Mouse (Mus musculus) cerebellum, adult 18-20 months (tissue): ENCODE data around the gene Pdzrn3.

ENCODE experiments used
- DNase-seq, 2 experiments: peaks; one replicate each; pipeline ENCODE4 v3.0.0; 2021

The Pdzrn3 gene

GRCm38 (mm10) chr6:101251160-101251559 is 126.5 kb downstream of the Pdzrn3 start:
- no peak for DNase-seq

- DNase-seq = no peak
These were observed 131.6 kb downstream of the Pdzrn3 start for GRCm38 (mm10) chr6:101246137-101246536.

GRCm38 (mm10) chr6:101244355-101244754 is 133.3 kb downstream of the Pdzrn3 start:
- DNase-seq = no peak

GRCm38 (mm10) chr6:101243189-101243815 is 134.4 kb downstream of the Pdzrn3 start:
- no peak for DNase-seq

- DNase-seq = no peak
These were observed 141.0 kb downstream of the Pdzrn3 start for GRCm38 (mm10) chr6:101236641-101237246.

- no peak for DNase-seq
These were observed 141.5 kb downstream of the Pdzrn3 start for GRCm38 (mm10) chr6:101236230-101236629.

GRCm38 (mm10) chr6:101234349-101234748 is 143.3 kb downstream of the Pdzrn3 start:
- DNase-seq = no peak

- peak; percentile 3 to 11 for DNase-seq
These were observed 144.0 kb downstream of the Pdzrn3 start for GRCm38 (mm10) chr6:101233680-101234079.

- DNase-seq = no peak
These were observed 150.3 kb downstream of the Pdzrn3 start for GRCm38 (mm10) chr6:101227294-101227855.

- no peak for DNase-seq
These were observed 157.4 kb downstream of the Pdzrn3 start for GRCm38 (mm10) chr6:101220307-101220706.

GRCm38 (mm10) chr6:101219004-101219403 is 158.7 kb downstream of the Pdzrn3 start:
- no peak for DNase-seq

- DNase-seq = no peak
These were observed 159.5 kb downstream of the Pdzrn3 start for GRCm38 (mm10) chr6:101218197-101218596.

GRCm38 (mm10) chr6:101217756-101218155 is 159.9 kb downstream of the Pdzrn3 start:
- no peak for DNase-seq

- no peak for DNase-seq
These were observed 162.3 kb downstream of the Pdzrn3 start for GRCm38 (mm10) chr6:101215436-101215791.

- DNase-seq = no peak
These were observed 162.8 kb downstream of the Pdzrn3 start for GRCm38 (mm10) chr6:101214734-101215435.

GRCm38 (mm10) chr6:101213066-101213465 is 164.6 kb downstream of the Pdzrn3 start:
- no peak for DNase-seq

GRCm38 (mm10) chr6:101212086-101212485 is 165.6 kb downstream of the Pdzrn3 start:
- DNase-seq = no peak

GRCm38 (mm10) chr6:101211361-101211841 is 166.3 kb downstream of the Pdzrn3 start:
- DNase-seq = peak in 1 of 2 experiments; percentile 5

GRCm38 (mm10) chr6:101198943-101199298 is 178.8 kb downstream of the Pdzrn3 start:
- no peak for DNase-seq

GRCm38 (mm10) chr6:101198284-101198942 is 179.3 kb downstream of the Pdzrn3 start:
- DNase-seq = peak in 1 of 2 experiments; percentile 6

GRCm38 (mm10) chr6:101197642-101198041 is 180.1 kb downstream of the Pdzrn3 start:
- peak; percentile 65 to 77 for DNase-seq

- DNase-seq = no peak
These were observed 181.8 kb downstream of the Pdzrn3 start for GRCm38 (mm10) chr6:101195891-101196290.

- DNase-seq = no peak
These were observed 183.2 kb downstream of the Pdzrn3 start for GRCm38 (mm10) chr6:101194386-101194925.
